Comparison of ENCODE assay signal across 8 mouse cellular contexts in genomic region chr17:7168961-7169626, GRCm38 (mm10). TPM values are rescaled to one million over a fixed set of nuclear protein-coding genes. Genes with fewer than 3 reads are reported as not detected.
A peak's percentile ranks its signal among the peaks of the same experiment; 100 is the strongest.
DNase-seq lines count a peak whose midpoint lies in the region; ATAC-seq and TF ChIP-seq lines count a peak whose summit lies in the region.

No protein-coding gene starts in this region.

- H3K9ac ChIP-seq in neural tube, embryonic 12.5 days = peak overlapping the region; percentile 44; the same call in 1 of the 2 replicates

- H3K4me2 ChIP-seq in neural tube, embryonic 12.5 days (replicated peaks) = peak overlapping the region; percentile 84

- peaks cover 16% of the 10 kb centered on the region for H3K4me1 ChIP-seq in lung, adult 2 months (ENCODE audit: control insufficient read depth, insufficient read depth, low read length)
- H3K4me1 ChIP-seq in neural tube, embryonic 12.5 days = peaks cover 26% of the 10 kb centered on the region

- H3K4me3 ChIP-seq in left cerebral cortex, adult 2 months = peak overlapping the region; percentile 46
- H3K4me3 ChIP-seq in lung, adult 2 months (replicated peaks; ENCODE audit: extremely low read depth, low read depth, low read length) = peak overlapping the region; percentile 56
- peak overlapping the region; percentile 82 for H3K4me3 ChIP-seq in neural tube, embryonic 12.5 days

- H3K27ac ChIP-seq in left cerebral cortex, adult 2 months = peak overlapping the region; percentile 26
- peak overlapping the region; percentile 63 for H3K27ac ChIP-seq in neural tube, embryonic 12.5 days

- no peak for DNase-seq in left cerebral cortex, adult 2 months (ENCODE audit: extremely low spot score in 1 of 2, low spot score in 2 of 2)
- DNase-seq in left cerebral cortex, postnatal 36 days (ENCODE audit: low spot score in 2 of 2) = no peak
- peak; percentile 86 for DNase-seq in embryo, embryonic 11 days
- peak; percentile 84 to 90 for DNase-seq in heart, adult 9 months (ENCODE audit: low spot score in 2 of 2)
- peak; percentile 9 for DNase-seq in kidney, adult 18-20 months
- DNase-seq in lung, adult 2 months = peak; percentile 12
- no peak for DNase-seq in right cerebral cortex, adult 18-20 months

- H3K9me3 ChIP-seq in neural tube, embryonic 12.5 days = no peaks in the 10 kb centered on the region

- TF ChIP-seq POLR2A in lung, adult 2 months (IDR thresholded peaks at IDR 0.05; ENCODE audit: borderline replicate concordance, extremely low read depth, low read depth, low read length) = no peak

- intact Hi-C loops in left cerebral cortex, adult 2 months (cut with DNase I) = no loop called here
- intact Hi-C loops in left cerebral cortex, postnatal 36 days (cut with DNase I) = no loop called here

- peak; percentile 67 for ATAC-seq in neural tube, embryonic 12.5 days (ENCODE audit: low FRiP score, low read depth)

- no peaks in the 10 kb centered on the region for H3K36me3 ChIP-seq in neural tube, embryonic 12.5 days

- no peak for TF ChIP-seq CTCF in left cerebral cortex, adult 2 months (IDR thresholded peaks at IDR 0.05)
- TF ChIP-seq CTCF in lung, adult 2 months (IDR thresholded peaks at IDR 0.05; ENCODE audit: insufficient read depth, low read length) = no peak

- H3K27me3 ChIP-seq in neural tube, embryonic 12.5 days (replicated peaks) = no peaks in the 10 kb centered on the region

- 11% methylated on average over 15 of the region's 15 CpGs for WGBS in lung, adult 2 months
- 7% methylated on average over 15 of the region's 15 CpGs for WGBS in neural tube, embryonic 12.5 days

RNA-seq across cellular contexts. Expression of gene Rps6ka2, which starts 0.8 kb away (rescaled TPM):
- 10 to 100 TPM; 62.4 to 69.4 TPM for total RNA-seq in left cerebral cortex, adult 2 months (2021)
- total RNA-seq in left cerebral cortex, postnatal 36 days (2021) = 10 to 100 TPM; 41.9 to 67.1 TPM
- polyA plus RNA-seq in lung, adult 2 months (2012; rRNA removed) = 20.1 and 24.7 TPM in 2 replicates
- polyA plus RNA-seq in neural tube, embryonic 12.5 days (2016; fragmentation: Nextera tagmentation; extraction: Ambion mirVana) = 36.8 and 40.7 TPM in 2 replicates

Comparison
In these comparisons a context has a peak if more than half of its experiments do, and no peak if none do; other contexts are left out.
1. DNase-seq: peak in embryo, embryonic 11 days (single experiment), heart, adult 9 months (2 of 2), kidney, adult 18-20 months (single experiment) and lung, adult 2 months (single experiment); none in left cerebral cortex, adult 2 months (0 of 2), left cerebral cortex, postnatal 36 days (0 of 2) and right cerebral cortex, adult 18-20 months (single experiment).
2. Peak in every context shown above with its lines, with median percentiles within 50 percentile points of each other: H3K4me3 ChIP-seq.